Mouse (Mus musculus) liver, adult 2 months (tissue): ENCODE results near the gene Ptbp1. TPM values are rescaled to one million over a fixed set of nuclear protein-coding genes. Genes with fewer than 3 reads are reported as not detected.
"Not testable (repeated sequence)": the region's sequence is repeated elsewhere in the genome, so short reads cannot be mapped to it uniquely, and the experiment has no call there.

ENCODE experiments used
- DNase-seq: peaks from one replicate; pipeline ENCODE4 v3.0.0-alpha.2; 2011; ENCODE audit warnings: low read depth, low spot score; ENCODE audit errors: extremely low read depth
- H3K27ac ChIP-seq: fragments of 200-500 bp; replicated peaks from 2 replicates; pipeline ENCODE4 v1.5.1; 2012; ENCODE audit warnings: low read depth, mild to moderate bottlenecking, control low read depth, inconsistent platforms, low read length; ENCODE audit not compliant: insufficient read depth
- H3K27me3 ChIP-seq: fragments of 200-500 bp; 2 replicates; pipeline ENCODE4 v1.6.1; 2012; ENCODE audit warnings: mild to moderate bottlenecking, moderate library complexity, low read length, inconsistent platforms; ENCODE audit not compliant: control insufficient read depth, insufficient read depth
- H3K36me3 ChIP-seq: fragments of 200-500 bp; 2 replicates; pipeline ENCODE4 v1.6.1; 2012; ENCODE audit warnings: low read length, inconsistent platforms; ENCODE audit not compliant: control insufficient read depth, insufficient read depth
- H3K4me1 ChIP-seq: fragments of 200-500 bp; 2 replicates; pipeline ENCODE4 v1.6.1; 2011; ENCODE audit warnings: low read length; ENCODE audit not compliant: control insufficient read depth, insufficient read depth
- H3K4me3 ChIP-seq: fragments of 200-500 bp; 2 replicates; pipeline ENCODE4 v1.5.1; 2011; ENCODE audit warnings: low read depth, mild to moderate bottlenecking, control low read depth, low read length, moderate library complexity; ENCODE audit not compliant: insufficient read depth
- H3K79me2 ChIP-seq: fragments of 200-500 bp; 2 replicates; pipeline ENCODE4 v1.6.1; 2012; ENCODE audit warnings: inconsistent platforms, mild to moderate bottlenecking, low read length, moderate library complexity; ENCODE audit not compliant: control insufficient read depth, insufficient read depth
- H3K9ac ChIP-seq: fragments of 200-500 bp; 2 replicates; pipeline ENCODE4 v1.6.1; 2012; ENCODE audit warnings: low read depth, mild to moderate bottlenecking, control low read depth, inconsistent platforms, low read length
- CTCF ChIP-seq: fragments of 200-500 bp; IDR thresholded peaks from 2 replicates; pipeline ENCODE4 v1.5.1; 2011; ENCODE audit warnings: low read depth, low read length, control low read depth
- POLR2A ChIP-seq: fragments of 200-500 bp; IDR thresholded peaks from 2 replicates; pipeline ENCODE4 v1.6.1; 2011; ENCODE audit warnings: low read length, control low read depth; ENCODE audit not compliant: insufficient read depth; ENCODE audit errors: extremely low read depth
- WGBS: fragments of 180-500 bp; shearing (Covaris S2); methylation state at CpG from one replicate; pipeline ENCODE4 v1.1.7; 2018; 5-methylcytosine and 5-hydroxymethylcytosine counted together
- polyA plus RNA-seq: library from polyadenylated mRNA; depleted of rRNA; stranded (reverse); fragments of >200 nt; gene quantifications from 2 replicates; pipeline ENCODE4 v1.2.3, GENCODE M21; 2012
- total RNA-seq: library from RNA; depleted of rRNA; stranded (reverse); fragments of >200 nt; gene quantifications from 2 replicates; pipeline ENCODE4 v1.2.3, GENCODE M21; 2014

Ptbp1 gene
- total and polyA plus RNA-seq, 2 experiments: 43.9 to 103 TPM

DNA sequence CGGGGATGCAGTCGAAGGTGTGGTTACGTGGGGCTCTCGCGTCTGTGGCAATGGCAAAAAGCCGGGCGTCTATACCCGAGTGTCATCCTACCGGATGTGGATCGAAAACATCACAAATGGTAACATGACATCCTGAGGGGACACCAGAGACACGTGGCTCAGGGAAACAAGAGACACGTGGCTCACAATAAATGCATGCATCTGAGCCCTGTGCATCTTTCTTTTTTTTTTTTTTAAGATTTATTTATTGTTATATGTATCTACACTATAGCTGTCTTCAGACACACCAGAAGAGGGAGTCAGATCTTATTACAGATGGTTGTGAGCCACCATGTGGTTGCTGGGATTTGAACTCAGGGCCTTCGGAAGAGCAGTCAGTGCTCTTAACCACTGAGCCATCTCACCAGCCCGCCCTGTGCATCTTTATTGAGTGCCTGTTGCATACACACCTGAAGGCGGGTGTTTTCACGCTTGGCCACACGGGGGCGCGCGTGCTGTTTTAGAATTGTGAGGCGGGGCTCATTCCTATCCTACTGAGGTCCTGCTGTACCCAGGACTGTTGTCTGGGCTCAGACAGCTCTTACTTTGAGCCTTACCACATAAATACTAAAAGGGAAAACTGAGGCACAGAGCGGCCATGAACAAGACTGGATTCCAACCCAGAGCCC is 38.4 kb downstream of the Ptbp1 start:
- H3K27me3 ChIP-seq, H3K36me3 ChIP-seq, H3K79me2 ChIP-seq, H3K9ac ChIP-seq, H3K27ac ChIP-seq, H3K4me1 ChIP-seq, H3K4me3 ChIP-seq: not testable (repeated sequence)
- DNase-seq: peak; percentile 38
- TF ChIP-seq CTCF: peak; percentile 91
- 41% methylated on average over 22 of the region's 22 CpGs for WGBS

DNA sequence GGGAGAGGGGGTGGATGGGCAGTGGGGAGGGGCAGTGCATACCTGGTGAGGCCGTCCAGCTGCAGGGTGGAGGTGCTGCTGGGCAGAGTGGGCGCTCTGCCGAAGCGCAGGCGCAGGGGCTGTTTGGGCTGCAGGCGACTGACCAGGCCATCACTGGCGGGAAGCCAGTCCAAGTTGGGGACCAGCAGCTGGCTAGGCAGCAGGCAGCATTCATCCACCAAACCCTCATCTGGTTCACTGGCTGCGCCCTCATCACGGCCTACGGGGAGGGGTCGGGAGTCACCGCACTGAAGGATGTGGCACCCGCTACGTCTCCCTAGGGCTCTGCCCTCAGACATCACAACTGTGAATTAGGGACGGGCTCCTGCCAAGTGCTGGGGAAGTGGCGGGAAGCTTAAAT is 42.1 kb downstream of the Ptbp1 start:
- Histone ChIP-seq H3K27ac (no peak overlapping the region), H3K4me3 (no peak overlapping the region), H3K79me2 (peaks cover 3% of the 10 kb centered on the region; the same call in 1 of the 2 replicates), H3K4me1 (peaks cover 13% of the 10 kb centered on the region), H3K36me3 (no peaks in the 10 kb centered on the region), H3K27me3 (no peaks in the 10 kb centered on the region), H3K9ac (no peak overlapping the region)
- TF ChIP-seq CTCF: no peak
- no peak for TF ChIP-seq POLR2A
- WGBS: 93% methylated on average over 16 of the region's 16 CpGs
- no peak for DNase-seq

DNA sequence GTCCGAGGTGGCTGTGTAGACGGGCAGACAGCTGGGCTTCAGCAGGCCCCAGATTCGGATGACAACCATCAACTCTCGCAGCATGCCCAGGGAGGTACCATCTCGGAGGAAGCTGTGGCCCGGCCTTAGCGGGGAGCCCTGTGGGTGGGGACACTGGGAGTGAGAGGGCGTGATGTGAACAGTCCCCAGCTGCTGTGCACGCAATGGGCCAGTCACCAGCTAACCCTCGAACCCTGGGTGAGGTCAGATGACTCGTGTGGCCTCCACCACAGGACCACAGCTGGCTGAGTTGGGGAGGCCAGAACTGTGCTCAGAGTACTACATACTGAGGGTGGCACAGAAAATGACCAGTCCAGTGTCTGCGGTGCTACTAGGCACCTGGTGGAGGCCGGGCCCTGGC is 42.6 kb downstream of the Ptbp1 start:
- H3K4me3 ChIP-seq: no peak overlapping the region
- no peak for DNase-seq
- WGBS: 52% methylated on average over 13 of the region's 13 CpGs
- peak overlapping the region; percentile 69 for H3K27ac ChIP-seq
- H3K27me3 ChIP-seq: no peaks in the 10 kb centered on the region
- H3K4me1 ChIP-seq: peaks cover 13% of the 10 kb centered on the region
- no peaks in the 10 kb centered on the region for H3K36me3 ChIP-seq
- H3K79me2 ChIP-seq: peaks cover 3% of the 10 kb centered on the region; the same call in 1 of the 2 replicates
- peak overlapping the region; percentile 16; the same call in 1 of the 2 replicates for H3K9ac ChIP-seq
- TF ChIP-seq POLR2A (no peak), CTCF (no peak)

DNA sequence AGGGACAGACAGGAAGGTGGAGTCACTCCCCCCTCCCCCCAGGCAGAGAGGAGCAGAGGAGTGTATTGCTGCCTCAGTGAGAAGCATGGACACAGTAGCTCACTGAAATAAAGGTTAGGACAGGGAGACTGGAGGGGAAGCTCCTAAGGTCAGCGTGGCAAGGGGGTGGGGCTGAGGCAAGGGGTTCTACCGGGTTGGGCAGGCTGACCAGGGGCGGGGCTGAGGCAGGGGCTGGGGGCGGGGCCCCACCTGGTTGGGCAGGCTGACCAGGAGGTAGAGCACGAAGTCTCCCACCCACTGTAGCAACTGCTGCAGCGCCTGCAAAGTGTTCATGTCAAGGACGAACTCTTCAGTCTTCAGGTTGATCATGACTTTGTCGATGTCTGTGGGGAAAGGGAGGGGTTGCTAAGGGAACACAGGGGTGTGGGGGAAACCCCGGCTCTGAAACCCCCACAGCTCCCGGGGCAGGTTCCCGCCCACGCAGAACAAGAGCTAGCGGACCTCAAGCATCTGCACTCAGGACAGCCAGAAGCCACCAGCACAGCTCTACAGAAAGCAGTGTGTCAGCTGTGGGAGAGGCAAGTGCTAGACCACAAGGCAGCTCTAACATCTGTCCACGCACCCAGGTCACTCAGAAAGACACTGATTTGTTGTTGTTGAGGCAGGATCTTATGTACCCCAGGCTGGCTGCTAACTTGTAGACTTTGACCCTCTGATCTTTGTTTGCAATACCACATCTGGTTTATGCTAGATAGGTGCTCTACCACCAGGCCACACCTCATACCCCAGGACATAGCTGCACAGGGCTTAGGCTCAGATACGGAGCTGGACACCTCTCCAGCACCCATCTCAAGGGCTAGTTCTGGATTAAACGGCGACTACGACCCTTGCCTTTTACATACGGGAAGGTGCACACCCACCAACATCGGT is 43.4 kb downstream of the Ptbp1 start:
- DNase-seq: peak; percentile 82
- Histone ChIP-seq H3K79me2 (peaks cover 3% of the 10 kb centered on the region; the same call in 1 of the 2 replicates), H3K4me1 (peaks cover 13% of the 10 kb centered on the region), H3K9ac (peak overlapping the region; percentile 66), H3K36me3 (no peaks in the 10 kb centered on the region), H3K27me3 (no peaks in the 10 kb centered on the region), H3K27ac (peak overlapping the region; percentile 76), H3K4me3 (peak overlapping the region; percentile 53)
- TF ChIP-seq CTCF: no peak
- TF ChIP-seq POLR2A: no peak
- 25% methylated on average over 20 of the region's 20 CpGs for WGBS

DNA sequence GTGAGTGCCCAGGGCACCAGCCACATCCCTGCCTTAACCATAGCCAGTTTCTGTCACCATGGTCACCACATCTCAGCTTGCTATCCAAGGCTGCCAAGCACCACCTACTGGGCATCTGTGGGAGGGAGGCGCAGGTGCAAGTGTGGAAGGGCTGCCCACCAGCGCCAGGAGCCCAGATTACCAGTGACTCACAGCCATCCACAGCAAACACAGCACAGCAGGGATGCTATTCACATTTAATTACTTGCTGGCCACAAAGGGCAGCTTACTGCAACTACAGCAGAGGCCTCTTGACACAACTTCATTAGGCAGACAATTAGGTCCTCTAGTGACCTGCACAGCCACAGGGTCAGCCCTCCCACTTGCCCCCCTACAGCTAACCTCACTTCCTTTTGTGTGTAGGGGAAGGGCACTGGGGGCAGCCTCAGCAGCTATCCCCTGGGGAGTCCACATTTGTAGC is 46.8 kb downstream of the Ptbp1 start:
- H3K79me2 ChIP-seq: peaks cover 3% of the 10 kb centered on the region; the same call in 1 of the 2 replicates
- H3K27me3 ChIP-seq: no peaks in the 10 kb centered on the region
- DNase-seq: no peak
- no peak overlapping the region for H3K27ac ChIP-seq
- H3K9ac ChIP-seq: no peak overlapping the region
- H3K4me3 ChIP-seq: no peak overlapping the region
- 82% methylated on average over 2 of the region's 2 CpGs for WGBS
- peaks cover 13% of the 10 kb centered on the region for H3K4me1 ChIP-seq
- H3K36me3 ChIP-seq: no peaks in the 10 kb centered on the region
- TF ChIP-seq POLR2A (no peak), CTCF (peak; percentile 45)
